13 mouse cellular contexts compared by ENCODE assay signal in the genomic region with DNA sequence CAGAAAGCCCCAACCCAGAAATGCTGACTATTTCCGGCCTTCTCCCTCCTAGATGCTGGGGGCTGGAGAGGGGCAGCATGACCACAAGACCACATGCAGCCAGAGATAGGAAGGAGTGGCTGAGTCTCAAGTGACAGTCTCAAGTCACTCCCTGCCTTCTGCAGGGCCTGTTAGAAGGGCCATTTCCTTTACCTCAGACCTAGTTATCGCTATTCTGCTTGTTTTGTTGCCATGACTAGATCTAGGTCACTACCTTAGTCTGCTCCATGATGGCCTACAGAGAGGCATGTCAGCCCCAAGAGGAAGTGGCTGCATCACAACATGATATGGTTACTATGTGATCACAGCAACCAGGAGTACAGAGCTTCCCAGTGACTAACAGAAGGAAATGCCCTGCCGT. TPM values are rescaled to one million over a fixed set of nuclear protein-coding genes. Genes with fewer than 3 reads are reported as not detected.
DNase-seq lines count a peak whose midpoint lies in the region; TF ChIP-seq lines count a peak whose summit lies in the region.
"Had no signal": no experiment of that assay in that cellular context is flagged by ENCODE, and none has a peak within 500 bp of the region (broad histone marks: within the 10 kb centered on the region; RNA-seq: fewer than 3 reads in every experiment).

No protein-coding gene starts in this region.

- H3K27ac ChIP-seq in ES-Bruce4 (ENCODE audit: insufficient read depth, low read length) = 0 out of 2 replicates have a peak overlapping the region, but pooled peaks have one; percentile 17
- H3K27ac ChIP-seq: embryonic facial prominence, embryonic 15.5 days; hindbrain, embryonic 10.5 days; macrophage had no signal

- no peaks in the 10 kb centered on the region for H3K4me1 ChIP-seq in ES-Bruce4 (ENCODE audit: control insufficient read depth, insufficient read depth, low read length)
- H3K4me1 ChIP-seq: embryonic facial prominence, embryonic 15.5 days had no signal

- H3K36me3 ChIP-seq in ES-Bruce4 (ENCODE audit: control insufficient read depth, insufficient read depth, low read length, poor library complexity, severe bottlenecking) = peaks cover 2% of the 10 kb centered on the region
- H3K36me3 ChIP-seq: embryonic facial prominence, embryonic 15.5 days had no signal

- no peak for TF ChIP-seq CTCF in ES-Bruce4 (IDR thresholded peaks at IDR 0.05; ENCODE audit: low read depth, low read length)

- H3K27me3 ChIP-seq in ES-Bruce4 (ENCODE audit: control insufficient read depth, insufficient read depth, low read length, poor library complexity, severe bottlenecking) = no peaks in the 10 kb centered on the region
- H3K27me3 ChIP-seq: embryonic facial prominence, embryonic 15.5 days had no signal

- no peak for TF ChIP-seq EP300 in ES-Bruce4 (IDR thresholded peaks at IDR 0.05; ENCODE audit: insufficient read depth, low read depth, low read length)

- H3K9ac ChIP-seq in ES-Bruce4 (ENCODE audit: low read depth, poor library complexity, severe bottlenecking) = no peak overlapping the region
- H3K9ac ChIP-seq: embryonic facial prominence, embryonic 15.5 days had no signal

- H3K4me3 ChIP-seq in ES-Bruce4 (ENCODE audit: low read depth, low read length) = no peak overlapping the region
- H3K4me3 ChIP-seq: embryonic facial prominence, embryonic 15.5 days; hindbrain, embryonic 10.5 days had no signal

- H3K9me3 ChIP-seq in ES-Bruce4 (replicated peaks; ENCODE audit: control insufficient read depth, insufficient read depth, low read length, poor library complexity, severe bottlenecking) = no peaks in the 10 kb centered on the region
- H3K9me3 ChIP-seq: embryonic facial prominence, embryonic 15.5 days; hindbrain, embryonic 10.5 days had no signal

- no peak for TF ChIP-seq POLR2A in ES-Bruce4 (IDR thresholded peaks at IDR 0.05; ENCODE audit: insufficient read depth, low read length)

- peak; percentile 7 to 9 for DNase-seq in lung, adult 18-20 months
- no peak for DNase-seq in lung, postnatal 14 days
- peak; percentile 58 for DNase-seq in liver
- peak; percentile 63 to 82 for DNase-seq in natural killer cell, adult 2 months (ENCODE audit: low spot score in 2 of 2)
- DNase-seq in urinary bladder, postnatal 10 days (ENCODE audit: low spot score) = no peak
- DNase-seq in cerebellum, postnatal 25 days = no peak
- DNase-seq in layer of hippocampus, postnatal 10 days (ENCODE audit: low spot score in 2 of 2) = no peak
- DNase-seq: cerebellum, adult 9-10 months; kidney, postnatal 4 days had no signal

RNA-seq across cellular contexts. Expression of a gene that starts 8.2 kb away (rescaled TPM):
- polyA plus RNA-seq in ES-Bruce4 (2011; ENCODE audit: insufficient read depth, insufficient read length, low read depth, missing spikeins) = 281 and 327 TPM in 2 replicates
- total RNA-seq in layer of hippocampus, postnatal 10 days (2021) = 100 to 1,000 TPM; 250 to 284 TPM

RNA-seq across cellular contexts. Expression of a gene that starts 8.3 kb away (rescaled TPM):
- polyA plus RNA-seq in ES-Bruce4 (2011; ENCODE audit: insufficient read depth, insufficient read length, low read depth, missing spikeins) = 12.7 and 14.1 TPM in 2 replicates
- 1 to 10 TPM; 7.0 to 7.6 TPM for total RNA-seq in layer of hippocampus, postnatal 10 days (2021)

Comparison
In these comparisons a context has a peak if more than half of its experiments do, and no peak if none do; other contexts are left out.
1. DNase-seq: peak in lung, adult 18-20 months (2 of 2), liver (single experiment) and natural killer cell, adult 2 months (2 of 2); none in lung, postnatal 14 days (single experiment), urinary bladder, postnatal 10 days (single experiment), cerebellum, postnatal 25 days (0 of 2) and layer of hippocampus, postnatal 10 days (0 of 2).